Mouse (Mus musculus) G1E (cell line): Measurements from ENCODE around the gene Cybrd1. TPM values are rescaled to one million over a fixed set of nuclear protein-coding genes. Genes with fewer than 3 reads are reported as not detected.

Source experiments
- ATAC-seq: 2 replicates; pipeline ENCODE4 v1.8.0; 2016; ENCODE audit warnings: mild to moderate bottlenecking; ENCODE audit not compliant: insufficient number of reproducible peaks, poor library complexity, low FRiP score, severe bottlenecking; ENCODE audit errors: extremely low read depth
- DNase-seq: peaks from one replicate; pipeline ENCODE4 v3.0.0; 2012; ENCODE audit warnings: low spot score
- H3K27me3 ChIP-seq: 2 replicates; pipeline ENCODE4 v1.6.1; 2012; ENCODE audit warnings: mild to moderate bottlenecking, low read length, inconsistent platforms; ENCODE audit not compliant: insufficient read depth
- H3K36me3 ChIP-seq: replicated peaks from 2 replicates; pipeline ENCODE3; 2012; ENCODE audit warnings: mild to moderate bottlenecking, inconsistent platforms
- H3K4me1 ChIP-seq: 2 replicates; pipeline ENCODE4 v1.6.1; 2012; ENCODE audit warnings: low read depth, low read length, inconsistent platforms, mixed read lengths; ENCODE audit not compliant: insufficient read depth
- H3K4me3 ChIP-seq: 2 replicates; pipeline ENCODE4 v1.5.1; 2012; ENCODE audit warnings: low read depth, mild to moderate bottlenecking, inconsistent platforms, low read length, moderate library complexity, mixed read lengths
- H3K9me3 ChIP-seq: replicated peaks from 2 replicates; pipeline ENCODE4 v1.6.1; 2012; ENCODE audit warnings: inconsistent platforms
- CTCF ChIP-seq: IDR thresholded peaks from 2 replicates; pipeline ENCODE4 v1.5.1; 2012; ENCODE audit warnings: low read depth, low read length, inconsistent platforms, mixed read lengths
- GATA1 ChIP-seq: IDR thresholded peaks from 2 replicates; pipeline ENCODE4 v1.6.1; 2012; ENCODE audit warnings: borderline replicate concordance, low read length, inconsistent platforms, mixed read lengths
- GATA2 ChIP-seq: IDR thresholded peaks from 2 replicates; pipeline ENCODE4 v1.6.1; 2012; ENCODE audit warnings: low read depth, low read length, inconsistent platforms, borderline replicate concordance
- POLR2AphosphoS5 ChIP-seq: IDR thresholded peaks from 2 replicates; pipeline ENCODE4 v1.6.1; 2012; ENCODE audit warnings: low read depth, low read length, inconsistent platforms; ENCODE audit not compliant: insufficient replicate concordance
- TAL1 ChIP-seq: conservative IDR thresholded peaks from 2 replicates; pipeline ENCODE4 v1.6.1; 2012; ENCODE audit warnings: low read depth, low read length, inconsistent platforms, mixed read lengths
- polyA plus RNA-seq: library from polyadenylated mRNA; stranded (reverse); fragments of >175 nt; gene quantifications from 2 replicates; pipeline ENCODE4 v1.2.3, GENCODE M21; 2012
- total RNA-seq, 2 experiments: library from RNA; stranded (forward) in 1 of 2; stranded (reverse) in 1 of 2; fragments of 200-1000 nt in 1 of 2; fragments of >200 nt in 1 of 2; fragmentation: Nextera tagmentation in 1 of 2; gene quantifications; 2 replicates each; pipeline ENCODE4 v1.2.3; 2014 to 2017

The Cybrd1 gene
- total and polyA plus RNA-seq, 3 experiments: 0.11 TPM; not detected in 2

GRCm38 (mm10) chr2:71134041-71134505 is 16.4 kb downstream of the Cybrd1 start:
- ATAC-seq (no peak), DNase-seq (no peak)
- Histone ChIP-seq H3K4me1 (no peaks in the 10 kb centered on the region), H3K27me3 (peaks cover 13% of the 10 kb centered on the region), H3K9me3 (no peaks in the 10 kb centered on the region), H3K4me3 (no peak overlapping the region), H3K36me3 (no peaks in the 10 kb centered on the region)
- TF ChIP-seq GATA1: no peak
- no peak for TF ChIP-seq GATA2
- no peak for TF ChIP-seq CTCF
- no peak for TF ChIP-seq POLR2AphosphoS5
- TF ChIP-seq TAL1: no peak

DNA sequence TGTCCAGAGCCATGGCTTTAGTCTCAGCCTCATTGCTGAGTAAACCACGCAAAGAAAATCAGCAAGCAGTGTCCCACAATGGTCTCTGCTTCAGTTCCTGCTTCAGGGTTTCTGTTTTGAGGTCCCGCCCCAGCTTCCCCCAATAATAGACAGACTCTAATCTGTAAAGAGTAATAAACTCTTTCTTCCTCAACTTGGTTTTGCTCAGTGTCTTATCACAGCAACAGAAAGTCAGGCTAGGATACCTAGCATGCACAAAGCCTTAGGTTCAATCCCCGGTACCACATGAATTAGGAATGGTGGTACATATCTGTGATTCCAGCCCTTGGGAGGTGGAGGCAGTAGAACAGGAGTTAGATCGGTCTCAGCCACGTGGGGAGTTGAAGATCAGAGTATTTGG is 17.1 kb downstream of the Cybrd1 start:
- DNase-seq (no peak), ATAC-seq (no peak)
- TF ChIP-seq POLR2AphosphoS5 (no peak), GATA1 (no peak), CTCF (no peak), GATA2 (no peak)
- peaks cover 9% of the 10 kb centered on the region for H3K27me3 ChIP-seq
- no peak overlapping the region for H3K4me3 ChIP-seq
- H3K4me1 ChIP-seq: no peaks in the 10 kb centered on the region
- no peaks in the 10 kb centered on the region for H3K9me3 ChIP-seq
- no peaks in the 10 kb centered on the region for H3K36me3 ChIP-seq

DNA sequence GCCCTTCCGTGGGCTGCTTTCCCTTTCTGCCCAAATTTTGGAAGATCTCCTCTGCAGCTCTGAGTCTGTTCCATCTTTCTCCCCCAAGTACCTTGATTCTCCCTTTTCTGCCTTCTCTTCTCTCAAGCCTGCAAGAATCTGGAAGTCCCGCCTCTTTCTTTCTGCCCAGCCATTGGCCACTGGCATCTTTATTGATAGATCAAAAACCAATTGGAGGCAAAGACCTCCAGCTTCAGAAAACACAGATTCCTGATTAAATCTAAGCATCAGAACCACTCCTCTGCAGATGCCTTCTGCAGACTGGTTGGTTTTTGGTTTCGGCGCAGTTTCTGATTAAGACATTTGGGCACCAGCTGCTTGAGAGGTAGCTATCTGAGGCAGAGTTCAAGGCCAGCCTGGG is 22.9 kb downstream of the Cybrd1 start:
- TF ChIP-seq GATA1 (no peak), TAL1 (no peak), POLR2AphosphoS5 (no peak), GATA2 (no peak), CTCF (no peak)
- no peak for DNase-seq
- H3K4me3 ChIP-seq: no peak overlapping the region
- H3K36me3 ChIP-seq: no peaks in the 10 kb centered on the region
- ATAC-seq: no peak
- H3K4me1 ChIP-seq: no peaks in the 10 kb centered on the region
- peaks cover 8% of the 10 kb centered on the region; the same call in 1 of the 2 replicates for H3K27me3 ChIP-seq
- no peaks in the 10 kb centered on the region for H3K9me3 ChIP-seq

GRCm38 (mm10) chr2:71142410-71142809 is 24.7 kb downstream of the Cybrd1 start:
- H3K9me3 ChIP-seq: no peaks in the 10 kb centered on the region
- H3K27me3 ChIP-seq: peaks cover 17% of the 10 kb centered on the region
- no peak for TF ChIP-seq TAL1
- TF ChIP-seq CTCF: no peak
- no peak for TF ChIP-seq POLR2AphosphoS5
- no peak for TF ChIP-seq GATA1
- no peak for TF ChIP-seq GATA2
- no peaks in the 10 kb centered on the region for H3K36me3 ChIP-seq
- ATAC-seq (no peak), DNase-seq (no peak)
- H3K4me1 ChIP-seq: no peaks in the 10 kb centered on the region
- no peak overlapping the region for H3K4me3 ChIP-seq

- H3K4me3 ChIP-seq: no peak overlapping the region
- TF ChIP-seq GATA1: no peak
- ATAC-seq: no peak
- H3K36me3 ChIP-seq: no peaks in the 10 kb centered on the region
- H3K9me3 ChIP-seq: no peaks in the 10 kb centered on the region
- peaks cover 22% of the 10 kb centered on the region for H3K27me3 ChIP-seq
- H3K4me1 ChIP-seq: no peaks in the 10 kb centered on the region; the same call in 1 of the 2 replicates
- DNase-seq: no peak
Observed at GRCm38 (mm10) chr2:71145853-71146252, 28.1 kb downstream of the Cybrd1 start.

DNA sequence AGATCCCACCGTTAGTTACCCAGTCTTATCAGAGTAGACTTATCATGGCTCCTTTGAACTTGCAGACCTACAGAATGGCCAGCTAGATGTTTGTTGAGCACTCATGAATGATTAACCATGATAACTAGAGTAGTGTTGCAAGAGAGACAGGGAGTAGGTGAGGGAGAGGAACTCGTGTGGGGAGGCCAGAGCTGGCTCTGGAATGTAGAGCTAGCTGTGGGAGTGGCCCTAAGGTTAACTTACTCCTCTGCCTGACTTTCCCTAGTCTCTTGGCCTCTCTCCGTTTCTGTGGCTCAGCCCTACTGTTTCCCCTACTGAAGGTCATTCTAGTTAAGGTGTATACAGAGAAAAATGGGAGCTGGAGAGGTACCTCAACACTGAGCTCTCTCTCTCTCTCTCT is 28.5 kb downstream of the Cybrd1 start:
- Histone ChIP-seq H3K4me3 (no peak overlapping the region), H3K36me3 (no peaks in the 10 kb centered on the region), H3K9me3 (no peaks in the 10 kb centered on the region), H3K27me3 (peaks cover 23% of the 10 kb centered on the region), H3K4me1 (no peaks in the 10 kb centered on the region; the same call in 1 of the 2 replicates)
- ATAC-seq: no peak
- no peak for DNase-seq
- TF ChIP-seq TAL1 (no peak), GATA1 (no peak), POLR2AphosphoS5 (no peak), CTCF (no peak), GATA2 (no peak)

- Histone ChIP-seq H3K4me3 (no peak overlapping the region), H3K4me1 (no peaks in the 10 kb centered on the region; the same call in 1 of the 2 replicates), H3K9me3 (no peaks in the 10 kb centered on the region), H3K27me3 (peaks cover 24% of the 10 kb centered on the region), H3K36me3 (no peaks in the 10 kb centered on the region)
- ATAC-seq (no peak), DNase-seq (no peak)
- TF ChIP-seq GATA1 (no peak), POLR2AphosphoS5 (no peak), TAL1 (no peak), GATA2 (no peak), CTCF (no peak)
Observed at GRCm38 (mm10) chr2:71147816-71148215, 30.1 kb downstream of the Cybrd1 start.
